Mouse (Mus musculus) ES-Bruce4 (cell line): ENCODE measurements around the gene Mtg2.

Source experiments
- CTCF ChIP-seq: IDR thresholded peaks from one replicate; pipeline ENCODE4 v1.8.1; 2011; ENCODE audit warnings: low read depth, low read length
- EP300 ChIP-seq: IDR thresholded peaks from 2 replicates; pipeline ENCODE4 v1.6.1; 2011; ENCODE audit warnings: low read depth, low read length; ENCODE audit not compliant: insufficient read depth
- POLR2A ChIP-seq: IDR thresholded peaks from one replicate; pipeline ENCODE4 v1.8.1; 2011; ENCODE audit warnings: low read length; ENCODE audit not compliant: insufficient read depth

DNA sequence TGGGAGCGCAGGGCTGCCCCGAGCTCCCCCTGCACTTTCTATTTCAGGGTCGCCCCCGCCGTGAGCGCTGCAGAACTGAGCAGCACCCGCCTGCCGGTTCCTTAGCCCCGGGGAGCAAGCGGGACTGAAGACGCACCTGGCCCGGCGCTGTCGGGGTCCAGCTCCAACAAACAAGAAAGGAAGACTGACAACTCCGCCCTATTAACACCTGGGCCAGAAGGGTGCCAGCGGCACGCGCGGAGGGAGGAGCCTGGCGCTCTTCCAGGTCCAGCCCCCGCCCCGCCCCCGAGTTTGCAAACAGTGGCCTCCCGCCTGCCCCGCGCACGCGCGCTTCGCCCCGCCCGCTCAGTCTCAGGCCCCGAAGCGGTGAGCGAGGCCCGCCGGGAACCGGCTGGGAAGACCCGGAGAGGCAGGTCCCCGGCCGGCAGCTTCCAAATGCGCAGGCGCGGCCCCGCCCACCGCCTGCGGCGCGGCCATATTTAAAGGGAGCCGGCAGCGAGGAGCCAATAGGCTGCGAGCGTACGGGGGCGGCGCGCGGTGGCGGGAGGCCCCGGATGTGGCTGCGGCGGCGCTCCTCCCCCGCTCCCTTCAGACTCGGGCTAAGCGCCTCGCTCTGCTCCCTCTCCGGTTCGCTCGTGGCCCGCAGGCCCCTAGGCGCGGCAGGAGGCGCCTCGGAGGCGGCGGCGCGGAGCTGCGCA lies 45.8 kb upstream of the Mtg2 start, which contains the start of gene Lsm14b:
- TF ChIP-seq POLR2A (peak; percentile 16), CTCF (no peak), EP300 (0 out of 2 replicates have a peak, but pooled peaks have one; percentile 42)
